Mouse (Mus musculus) heart, adult 2 months (tissue): ENCODE data around the gene Ddit4.

ENCODE experiments used
- CTCF ChIP-seq: fragments of 200-600 bp; IDR thresholded peaks from 2 replicates; pipeline ENCODE4 v1.8.1; 2022; ENCODE audit warnings: antibody characterized with exemption, mild to moderate bottlenecking, moderate library complexity
- EP300 ChIP-seq: fragments of 200-500 bp; IDR thresholded peaks from 2 replicates; pipeline ENCODE4 v1.6.1; 2011; ENCODE audit warnings: low read depth, low read length, control low read depth; ENCODE audit not compliant: insufficient read depth
- POLR2A ChIP-seq: fragments of 200-500 bp; IDR thresholded peaks from 2 replicates; pipeline ENCODE4 v1.6.1; 2011; ENCODE audit warnings: mild to moderate bottlenecking, low read depth, low read length, control low read depth; ENCODE audit not compliant: insufficient read depth

DNA sequence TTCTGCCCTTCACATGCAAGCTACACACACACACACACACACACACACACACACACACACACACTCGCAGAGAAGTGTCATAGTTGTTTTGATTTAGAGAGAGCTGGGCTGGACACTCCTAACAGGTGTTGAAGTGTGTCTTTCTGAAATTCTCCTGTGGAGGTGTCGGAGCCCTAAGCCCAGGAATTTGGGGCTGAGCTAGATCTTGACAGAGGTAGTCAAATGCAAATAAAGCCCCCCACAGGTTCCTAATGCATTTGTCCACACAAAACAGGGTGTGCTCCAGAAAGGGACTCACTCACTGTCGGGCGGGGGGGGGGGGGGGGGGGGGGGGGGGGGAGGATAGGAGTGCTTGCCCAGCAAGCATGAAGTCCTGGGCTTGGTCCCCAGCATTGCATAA, 25.5 kb upstream of the Ddit4 start:
- no peak for TF ChIP-seq POLR2A
- no peak for TF ChIP-seq CTCF
- TF ChIP-seq EP300 = no peak
